Mouse (Mus musculus) forebrain, embryonic 13.5 days (tissue): ENCODE measurements around the gene Smagp. TPM values are rescaled to one million over a fixed set of nuclear protein-coding genes. Genes with fewer than 3 reads are reported as not detected.

ENCODE experiments used
- ATAC-seq: fragments of 200-750 bp; cut with Nextera tagmentation; 2 replicates; pipeline ENCODE4 v1.8.0; 2017
- H3K27ac ChIP-seq: fragments of 300-500 bp; sonication (generic); 2 replicates; pipeline ENCODE4 v1.5.1; 2015; ENCODE audit warnings: inconsistent platforms, mild to moderate bottlenecking, moderate library complexity
- H3K27me3 ChIP-seq: fragments of 300-500 bp; sonication (generic); 2 replicates; pipeline ENCODE4 v1.6.1; 2015; ENCODE audit warnings: mild to moderate bottlenecking, inconsistent platforms
- H3K36me3 ChIP-seq: fragments of 300-500 bp; sonication (generic); 2 replicates; pipeline ENCODE4 v1.6.1; 2015; ENCODE audit warnings: mild to moderate bottlenecking, inconsistent platforms; ENCODE audit not compliant: poor library complexity, severe bottlenecking
- H3K4me1 ChIP-seq: fragments of 300-500 bp; sonication (generic); 2 replicates; pipeline ENCODE4 v1.6.1; 2015; ENCODE audit warnings: inconsistent platforms
- H3K4me2 ChIP-seq: fragments of 300-500 bp; sonication (generic); 2 replicates; pipeline ENCODE4 v1.6.1; 2015; ENCODE audit warnings: inconsistent platforms, mild to moderate bottlenecking, moderate library complexity
- H3K4me3 ChIP-seq: fragments of 300-500 bp; sonication (generic); 2 replicates; pipeline ENCODE4 v1.5.1; 2015; ENCODE audit warnings: mild to moderate bottlenecking, inconsistent platforms
- H3K9ac ChIP-seq: fragments of 300-500 bp; sonication (generic); 2 replicates; pipeline ENCODE4 v1.6.1; 2015; ENCODE audit warnings: mild to moderate bottlenecking, inconsistent platforms
- H3K9me3 ChIP-seq: fragments of 300-500 bp; sonication (generic); replicated peaks from 2 replicates; pipeline ENCODE4 v1.6.1; 2016; ENCODE audit warnings: inconsistent platforms
- WGBS: fragments of 180-500 bp; shearing (Covaris S2); methylation state at CpG from one replicate; pipeline ENCODE4 v1.1.7; 2015; 5-methylcytosine and 5-hydroxymethylcytosine counted together
- microRNA-seq: library from miRNA; unstranded; fragments of <30 nt; microRNA quantifications from one replicate; pipeline ENCODE4, GENCODE M21; 2016
- polyA plus RNA-seq: library from polyadenylated mRNA; unstranded; fragments of >200 nt; fragmentation: Nextera tagmentation; extraction: Ambion mirVana; gene quantifications from 2 replicates; pipeline ENCODE4 v1.2.1, GENCODE M21; 2015

The Smagp gene
- polyA plus RNA-seq, 1 experiment from 2014 or later, result 2.1 TPM

DNA sequence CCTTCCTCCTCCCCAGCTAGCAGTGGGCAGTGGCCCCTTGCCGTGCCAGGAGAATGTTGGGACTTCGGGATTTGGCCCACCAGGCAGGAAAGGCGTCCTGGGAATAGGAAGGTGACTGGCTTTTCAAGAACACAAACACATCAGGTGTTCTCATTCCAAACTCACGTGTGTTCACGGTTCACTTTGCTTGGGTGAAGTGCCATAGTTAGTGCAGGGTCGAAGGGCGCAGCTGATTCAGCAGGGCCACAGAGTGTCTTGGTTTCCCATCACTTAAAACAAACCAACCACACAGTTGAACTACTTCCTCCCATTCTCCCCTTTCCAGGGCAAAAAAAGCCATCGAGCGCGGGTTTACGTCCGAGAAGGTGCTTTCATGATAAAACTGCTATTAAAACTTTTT, 61.4 kb downstream of the Smagp start:
- peaks cover 8% of the 10 kb centered on the region; the same call in 1 of the 2 replicates for H3K4me1 ChIP-seq
- no peak overlapping the region for H3K4me3 ChIP-seq
- no peaks in the 10 kb centered on the region for H3K9me3 ChIP-seq
- peaks cover 43% of the 10 kb centered on the region for H3K36me3 ChIP-seq
- ATAC-seq, result no peak
- H3K4me2 ChIP-seq, result no peak overlapping the region
- no peaks in the 10 kb centered on the region for H3K27me3 ChIP-seq
- no peak overlapping the region for H3K27ac ChIP-seq
- 87% methylated on average over 12 of the region's 12 CpGs for WGBS
- H3K9ac ChIP-seq, result no peak overlapping the region

DNA sequence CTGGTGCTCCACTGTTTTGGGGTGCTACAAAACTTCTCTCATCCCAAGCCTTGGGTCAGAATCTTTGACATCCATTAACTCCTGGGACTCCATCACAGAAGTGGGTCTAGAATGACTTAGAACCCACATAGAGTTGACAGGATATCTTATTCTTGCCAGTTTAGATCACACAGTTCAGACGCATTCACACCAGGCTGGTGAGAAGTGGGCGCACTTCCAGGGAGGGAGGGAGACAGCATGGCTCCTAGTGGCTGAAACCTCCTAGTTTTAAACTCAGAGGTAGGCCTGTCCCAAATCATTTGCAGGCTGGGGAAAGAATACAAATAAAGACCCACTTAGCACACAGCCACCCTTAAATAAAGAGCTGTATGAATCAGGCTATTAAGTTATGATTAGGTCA, 62.4 kb downstream of the Smagp start:
- Histone ChIP-seq H3K9ac (no peak overlapping the region), H3K4me2 (no peak overlapping the region), H3K4me1 (peaks cover 8% of the 10 kb centered on the region; the same call in 1 of the 2 replicates), H3K27ac (no peak overlapping the region), H3K4me3 (no peak overlapping the region), H3K9me3 (no peaks in the 10 kb centered on the region), H3K27me3 (no peaks in the 10 kb centered on the region), H3K36me3 (peaks cover 33% of the 10 kb centered on the region)
- ATAC-seq, result no peak
- WGBS, result 71% methylated on average over 2 of the region's 2 CpGs

DNA sequence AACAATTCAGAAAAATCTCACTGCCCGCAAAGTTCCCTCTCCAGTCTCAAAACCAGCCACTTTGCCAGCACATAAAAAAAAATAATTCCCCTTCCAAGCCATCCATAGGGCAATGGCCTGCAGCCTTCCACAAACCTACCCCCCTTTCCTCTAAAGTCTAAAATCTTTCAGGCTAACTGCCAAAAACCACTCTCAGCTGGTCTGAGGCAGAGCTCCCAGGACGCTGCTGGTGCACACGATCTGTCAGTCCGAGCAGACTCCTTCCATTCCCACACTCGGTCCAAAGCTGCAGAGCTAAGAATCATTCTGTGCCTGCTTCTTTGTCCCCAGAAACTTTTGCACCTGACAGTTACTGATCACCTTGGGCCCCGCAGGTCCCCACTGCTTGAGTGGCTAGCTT, 62.8 kb downstream of the Smagp start:
- H3K36me3 ChIP-seq, result peaks cover 29% of the 10 kb centered on the region
- H3K4me3 ChIP-seq, result no peak overlapping the region
- H3K27me3 ChIP-seq, result no peaks in the 10 kb centered on the region
- 47% methylated on average over 6 of the region's 6 CpGs for WGBS
- no peak for ATAC-seq
- H3K9me3 ChIP-seq, result no peaks in the 10 kb centered on the region
- no peak overlapping the region for H3K27ac ChIP-seq
- H3K4me1 ChIP-seq, result peaks cover 8% of the 10 kb centered on the region; the same call in 1 of the 2 replicates
- H3K4me2 ChIP-seq, result no peak overlapping the region
- no peak overlapping the region for H3K9ac ChIP-seq

Small RNA genes lying within 50 kb of the gene (microRNA-seq; reads per million reads assigned to microRNA genes)
- not detected for gene Mir6961

Other genes starting within 250 kb of the Smagp start
- 0.06 TPM in 1 of 2 replicates, not detected in the other for gene Gm5475, start 214.8 kb downstream of the Smagp start, polyA plus RNA-seq
- gene Slc11a2, start 211.9 kb downstream of the Smagp start, polyA plus RNA-seq, result 21.3 and 22.1 TPM in 2 replicates
- 44.7 and 50.3 TPM in 2 replicates for gene Letmd1, start 167.9 kb downstream of the Smagp start, polyA plus RNA-seq
- 34.7 and 39.2 TPM in 2 replicates for gene Csrnp2, start 141.5 kb downstream of the Smagp start, polyA plus RNA-seq
- 35.2 and 38.3 TPM in 2 replicates for gene Tfcp2, start 84.9 kb downstream of the Smagp start, polyA plus RNA-seq
- gene Pou6f1, start 37.0 kb downstream of the Smagp start, polyA plus RNA-seq, result 36.4 and 37.5 TPM in 2 replicates
- 190 and 192 TPM in 2 replicates for gene Dazap2, start 21.6 kb downstream of the Smagp start, polyA plus RNA-seq
- 1.3 and 1.7 TPM in 2 replicates for gene Bin2, start 32.6 kb upstream of the Smagp start, polyA plus RNA-seq
- gene Cela1, start 51.0 kb upstream of the Smagp start, polyA plus RNA-seq, result 0.23 and 1.2 TPM in 2 replicates
- 0.06 and 0.10 TPM in 2 replicates for gene Galnt6, start 92.4 kb upstream of the Smagp start, polyA plus RNA-seq
- gene Slc4a8, start 124.8 kb upstream of the Smagp start, polyA plus RNA-seq, result 17.1 and 19.5 TPM in 2 replicates
- gene Scn8a, start 232.9 kb upstream of the Smagp start, polyA plus RNA-seq, result 13.3 and 17.1 TPM in 2 replicates